ENCODE assay signal across 17 mouse cellular contexts in genomic region chr5:43113405-43114119, GRCm38 (mm10).
DNase-seq lines count a peak whose midpoint lies in the region; ATAC-seq and TF ChIP-seq lines count a peak whose summit lies in the region.
"Had no signal": no experiment of that assay in that cellular context is flagged by ENCODE, and none has a peak within 500 bp of the region (broad histone marks: within the 10 kb centered on the region; RNA-seq: fewer than 3 reads in every experiment).

No protein-coding gene starts in this region.

- DNase-seq in heart, postnatal 36 days = no peak
- peak; percentile 3 for DNase-seq in thymus, adult 2 months
- no peak for DNase-seq in thymus, postnatal 36 days
- peak; percentile 85 for DNase-seq in ZHBTc4 (ENCODE audit: low read depth, low spot score)
- no peak for DNase-seq in lung, adult 18-20 months
- DNase-seq in left cerebral cortex, postnatal 25 days (ENCODE audit: low spot score in 2 of 2) = no peak
- DNase-seq: B cell, adult 2 months; cerebellum, adult 18-20 months; forebrain, postnatal 0 days; kidney, postnatal 36 days; right cerebral cortex, postnatal 4 days; thymus, adult 18-20 months had no signal

- TF ChIP-seq CTCF in thymus, adult 2 months (IDR thresholded peaks at IDR 0.05; ENCODE audit: borderline replicate concordance, control insufficient read depth, extremely low read depth, insufficient read depth, low read length, poor library complexity) = no peak

- H3K9me3 ChIP-seq in heart, embryonic 11.5 days (replicated peaks; ENCODE audit: control insufficient read depth, low read length) = no peaks in the 10 kb centered on the region
- H3K9me3 ChIP-seq: neural tube, embryonic 13.5 days had no signal

- peak overlapping the region; percentile 44 for H3K4me2 ChIP-seq in heart, embryonic 11.5 days
- H3K4me2 ChIP-seq: neural tube, embryonic 13.5 days had no signal

- H3K36me3 ChIP-seq in heart, embryonic 11.5 days (ENCODE audit: control insufficient read depth, insufficient read depth, low read length) = no peaks in the 10 kb centered on the region
- H3K36me3 ChIP-seq in thymus, adult 2 months (ENCODE audit: control insufficient read depth, insufficient read depth, low read length) = no peaks in the 10 kb centered on the region
- H3K36me3 ChIP-seq: neural tube, embryonic 13.5 days had no signal

- 0 out of 2 replicates have a peak, but pooled peaks cover 7% of the 10 kb centered on the region for H3K4me1 ChIP-seq in heart, embryonic 11.5 days (ENCODE audit: control insufficient read depth, insufficient read depth, low read length)
- peaks cover 4% of the 10 kb centered on the region; the same call in 1 of the 2 replicates for H3K4me1 ChIP-seq in thymus, adult 2 months (replicated peaks; ENCODE audit: control insufficient read depth, insufficient read depth, low read length)

- peak; percentile 54 for ATAC-seq in heart, embryonic 11.5 days (replicated peaks; ENCODE audit: insufficient number of reproducible peaks, low FRiP score, low TSS enrichment)
- ATAC-seq in inflammation-experienced regulatory T-cells, adult 6 months = peak; percentile 48
- ATAC-seq: forebrain, postnatal 0 days; intestine, postnatal 0 days had no signal

- H3K27me3 ChIP-seq in heart, embryonic 11.5 days (ENCODE audit: control insufficient read depth, insufficient read depth, low read length) = no peaks in the 10 kb centered on the region
- H3K27me3 ChIP-seq in thymus, adult 2 months (ENCODE audit: control insufficient read depth, insufficient read depth, low read length) = no peaks in the 10 kb centered on the region
- H3K27me3 ChIP-seq: neural tube, embryonic 13.5 days had no signal

- H3K4me3 ChIP-seq in heart, embryonic 11.5 days (ENCODE audit: low read depth, low read length) = no peak overlapping the region
- no peak overlapping the region for H3K4me3 ChIP-seq in thymus, adult 2 months (ENCODE audit: control insufficient read depth, insufficient read depth, low read length)
- H3K4me3 ChIP-seq: neural tube, embryonic 13.5 days had no signal

- H3K9ac ChIP-seq in heart, embryonic 11.5 days (ENCODE audit: low read depth, low read length) = no peak overlapping the region
- H3K9ac ChIP-seq: forebrain, postnatal 0 days; neural tube, embryonic 13.5 days had no signal

- TF ChIP-seq POLR2A in thymus, adult 2 months (IDR thresholded peaks at IDR 0.05; ENCODE audit: control insufficient read depth, extremely low read depth, insufficient read depth, low read length, poor library complexity) = no peak

- 46% methylated on average over 12 of the region's 12 CpGs for WGBS in heart, embryonic 11.5 days (ENCODE audit: insufficient replicate concordance)
- WGBS in thymus, adult 2 months = 84% methylated on average over 12 of the region's 12 CpGs

- intact Hi-C loops in heart, postnatal 36 days (cut with DNase I) = no loop called here
- intact Hi-C loops in left cerebral cortex, postnatal 25 days (cut with DNase I) = no loop called here

- H3K27ac ChIP-seq in heart, embryonic 11.5 days (ENCODE audit: low read depth, low read length) = peak overlapping the region; percentile 36
- no peak overlapping the region for H3K27ac ChIP-seq in thymus, adult 2 months (ENCODE audit: control insufficient read depth, insufficient read depth, low read length)
- H3K27ac ChIP-seq: macrophage; neural tube, embryonic 13.5 days had no signal

Comparison
In these comparisons a context has a peak if more than half of its experiments do, and no peak if none do; other contexts are left out.
1. DNase-seq: peak in thymus, adult 2 months (single experiment) and ZHBTc4 (single experiment); none in heart, postnatal 36 days (0 of 2), thymus, postnatal 36 days (0 of 2), lung, adult 18-20 months (0 of 2) and left cerebral cortex, postnatal 25 days (0 of 2).